Mouse (Mus musculus) E14TG2a.4 (cell line): ENCODE results near the gene Lingo3.
"Not testable (repeated sequence)": the region's sequence is repeated elsewhere in the genome, so short reads cannot be mapped to it uniquely, and the experiment has no call there.

Source experiments
- H3K27me3 ChIP-seq: 2 replicates; pipeline ENCODE4 v1.6.1; 2014; ENCODE audit warnings: low read length, control low read depth; ENCODE audit not compliant: insufficient read depth
- H3K36me3 ChIP-seq: 2 replicates; pipeline ENCODE4 v1.6.1; 2014; ENCODE audit warnings: low read length, control low read depth; ENCODE audit not compliant: insufficient read depth
- H3K4me1 ChIP-seq: replicated peaks from 2 replicates; pipeline ENCODE4 v1.6.1; 2014; ENCODE audit warnings: low read depth, low read length, control low read depth
- H3K4me3 ChIP-seq: replicated peaks from 2 replicates; pipeline ENCODE4 v1.5.1; 2014; ENCODE audit warnings: mild to moderate bottlenecking, low read length
- H3K9me3 ChIP-seq: 2 replicates; pipeline ENCODE4 v1.6.1; 2014; ENCODE audit warnings: low read length, control low read depth
- CTCF ChIP-seq: conservative IDR thresholded peaks from 2 replicates; pipeline ENCODE4 v1.5.1; 2014; ENCODE audit warnings: low read length
- NANOG ChIP-seq: IDR thresholded peaks from 2 replicates; pipeline ENCODE4 v1.6.1; 2014; ENCODE audit warnings: borderline replicate concordance, low read length, mixed read lengths
- POU5F1 ChIP-seq: IDR thresholded peaks from 2 replicates; pipeline ENCODE4 v1.6.1; 2014; ENCODE audit warnings: low read length, borderline replicate concordance

The Lingo3 gene

GRCm38 (mm10) chr10:80838346-80838912 is 5.4 kb downstream of the Lingo3 start:
- Histone ChIP-seq H3K9me3 (no peaks in the 10 kb centered on the region), H3K27me3 (peaks cover 91% of the 10 kb centered on the region), H3K36me3 (no peaks in the 10 kb centered on the region), H3K4me1 (peaks cover 83% of the 10 kb centered on the region), H3K4me3 (no peak overlapping the region)
- no peak for TF ChIP-seq POU5F1
- no peak for TF ChIP-seq CTCF
- TF ChIP-seq NANOG: no peak

- Histone ChIP-seq H3K4me3 (no peak overlapping the region), H3K36me3 (no peaks in the 10 kb centered on the region), H3K4me1 (peaks cover 77% of the 10 kb centered on the region), H3K9me3 (no peaks in the 10 kb centered on the region), H3K27me3 (peaks cover 91% of the 10 kb centered on the region)
- TF ChIP-seq POU5F1: no peak
- no peak for TF ChIP-seq NANOG
- TF ChIP-seq CTCF: no peak
Observed at GRCm38 (mm10) chr10:80837827-80838226, 6.0 kb downstream of the Lingo3 start.

GRCm38 (mm10) chr10:80836949-80837379 is 6.9 kb downstream of the Lingo3 start:
- Histone ChIP-seq H3K9me3 (no peaks in the 10 kb centered on the region), H3K4me3 (no peak overlapping the region), H3K4me1 (peaks cover 68% of the 10 kb centered on the region), H3K36me3 (no peaks in the 10 kb centered on the region), H3K27me3 (peaks cover 90% of the 10 kb centered on the region)
- no peak for TF ChIP-seq POU5F1

GRCm38 (mm10) chr10:80835617-80836016 is 8.2 kb downstream of the Lingo3 start:
- peaks cover 3% of the 10 kb centered on the region for H3K36me3 ChIP-seq
- peak overlapping the region; percentile 67 for H3K4me3 ChIP-seq
- H3K9me3 ChIP-seq: no peaks in the 10 kb centered on the region
- H3K4me1 ChIP-seq: peaks cover 71% of the 10 kb centered on the region
- peaks cover 76% of the 10 kb centered on the region for H3K27me3 ChIP-seq
- TF ChIP-seq POU5F1 (no peak), CTCF (no peak), NANOG (no peak)

GRCm38 (mm10) chr10:80832818-80833217 is 11.0 kb downstream of the Lingo3 start:
- H3K4me3 ChIP-seq: no peak overlapping the region
- H3K9me3 ChIP-seq: no peaks in the 10 kb centered on the region
- H3K27me3 ChIP-seq: peaks cover 57% of the 10 kb centered on the region
- peaks cover 29% of the 10 kb centered on the region for H3K36me3 ChIP-seq
- H3K4me1 ChIP-seq: peaks cover 73% of the 10 kb centered on the region
- TF ChIP-seq CTCF (no peak), POU5F1 (no peak), NANOG (no peak)

GRCm38 (mm10) chr10:80831136-80831535 is 12.7 kb downstream of the Lingo3 start:
- Histone ChIP-seq H3K9me3 (no peaks in the 10 kb centered on the region), H3K4me3 (no peak overlapping the region), H3K36me3 (peaks cover 36% of the 10 kb centered on the region), H3K4me1 (peaks cover 62% of the 10 kb centered on the region), H3K27me3 (peaks cover 40% of the 10 kb centered on the region)
- no peak for TF ChIP-seq CTCF
- TF ChIP-seq POU5F1: no peak
- no peak for TF ChIP-seq NANOG

GRCm38 (mm10) chr10:80829359-80830278 is 14.2 kb downstream of the Lingo3 start:
- Histone ChIP-seq H3K4me1 (peaks cover 57% of the 10 kb centered on the region), H3K27me3 (peaks cover 25% of the 10 kb centered on the region), H3K36me3 (peaks cover 36% of the 10 kb centered on the region), H3K9me3 (no peaks in the 10 kb centered on the region), H3K4me3 (no peak overlapping the region)
- TF ChIP-seq POU5F1 (no peak), CTCF (no peak), NANOG (no peak)

- peaks cover 36% of the 10 kb centered on the region for H3K36me3 ChIP-seq
- peaks cover 15% of the 10 kb centered on the region for H3K27me3 ChIP-seq
- H3K9me3 ChIP-seq, H3K4me3 ChIP-seq: not testable (repeated sequence)
- peaks cover 64% of the 10 kb centered on the region for H3K4me1 ChIP-seq
Observed at GRCm38 (mm10) chr10:80828587-80828986, 15.3 kb downstream of the Lingo3 start.

GRCm38 (mm10) chr10:80827870-80828420 is 15.9 kb downstream of the Lingo3 start:
- Histone ChIP-seq H3K27me3 (peaks cover 8% of the 10 kb centered on the region), H3K4me3 (peak overlapping the region; percentile 89), H3K36me3 (peaks cover 36% of the 10 kb centered on the region), H3K4me1 (peaks cover 64% of the 10 kb centered on the region), H3K9me3 (no peaks in the 10 kb centered on the region)
- TF ChIP-seq POU5F1: no peak
- TF ChIP-seq CTCF: no peak
- no peak for TF ChIP-seq NANOG
